Mouse (Mus musculus) intestine, postnatal 0 days (tissue): Measurements from ENCODE around the gene Gpr65. TPM values are rescaled to one million over a fixed set of nuclear protein-coding genes. Genes with fewer than 3 reads are reported as not detected.
A peak's percentile ranks its signal among the peaks of the same experiment; 100 is the strongest.

Source experiments
- ATAC-seq: fragments of 200-750 bp; cut with Nextera tagmentation; 2 replicates; pipeline ENCODE4 v1.8.0; 2017; ENCODE audit warnings: mild to moderate bottlenecking, moderate TSS enrichment, moderate library complexity
- H3K27ac ChIP-seq: fragments of 300-500 bp; sonication (generic); 2 replicates; pipeline ENCODE4 v1.5.1; 2014; ENCODE audit warnings: mild to moderate bottlenecking, low read depth, low read length, moderate library complexity
- H3K27me3 ChIP-seq: fragments of 300-500 bp; sonication (generic); replicated peaks from 2 replicates; pipeline ENCODE4 v1.6.1; 2014; ENCODE audit warnings: low read length, mixed read lengths; ENCODE audit not compliant: control insufficient read depth, insufficient read depth
- H3K36me3 ChIP-seq: fragments of 300-500 bp; sonication (generic); 2 replicates; pipeline ENCODE4 v1.6.1; 2014; ENCODE audit warnings: mild to moderate bottlenecking, moderate library complexity; ENCODE audit not compliant: control insufficient read depth, insufficient read depth
- H3K4me1 ChIP-seq: fragments of 300-500 bp; sonication (generic); replicated peaks from 2 replicates; pipeline ENCODE4 v1.6.1; 2014; ENCODE audit warnings: antibody characterized with exemption, low read length, mixed read lengths; ENCODE audit not compliant: control insufficient read depth, insufficient read depth
- H3K4me2 ChIP-seq: fragments of 300-500 bp; sonication (generic); replicated peaks from 2 replicates; pipeline ENCODE4 v1.6.1; 2014; ENCODE audit warnings: low read depth, mild to moderate bottlenecking, moderate library complexity
- H3K4me3 ChIP-seq: fragments of 300-500 bp; sonication (generic); 2 replicates; pipeline ENCODE4 v1.5.1; 2014; ENCODE audit warnings: low read depth, low read length
- H3K9ac ChIP-seq: fragments of 300-500 bp; sonication (generic); 2 replicates; pipeline ENCODE4 v1.6.1; 2014; ENCODE audit warnings: mild to moderate bottlenecking, low read depth, low read length
- H3K9me3 ChIP-seq: fragments of 300-500 bp; sonication (generic); 2 replicates; pipeline ENCODE4 v1.6.1; 2016; ENCODE audit warnings: mixed run types; ENCODE audit not compliant: control insufficient read depth
- CTCF ChIP-seq: sonication (generic); IDR thresholded peaks from 2 replicates; pipeline ENCODE4 v1.5.1; 2016; ENCODE audit warnings: low read depth, mild to moderate bottlenecking, control low read depth, antibody characterized with exemption, moderate library complexity
- WGBS: fragments of 180-500 bp; shearing (Covaris S2); extraction: QIAGEN DNeasy Blood & Tissue Kit; methylation state at CpG from one replicate; pipeline ENCODE4 v1.1.7; 2014; 5-methylcytosine and 5-hydroxymethylcytosine counted together
- polyA plus RNA-seq: library from polyadenylated mRNA; unstranded; fragments of >200 nt; fragmentation: Nextera tagmentation; extraction: Ambion mirVana; gene quantifications from 2 replicates; pipeline ENCODE4 v1.2.1, GENCODE M21; 2015

The Gpr65 gene
- polyA plus RNA-seq, 1 experiment from 2014 or later, result 2.1 TPM

- Histone ChIP-seq H3K9ac (no peak overlapping the region), H3K36me3 (peaks cover 2% of the 10 kb centered on the region; the same call in 1 of the 2 replicates), H3K9me3 (no peaks in the 10 kb centered on the region), H3K4me3 (no peak overlapping the region), H3K27me3 (no peaks in the 10 kb centered on the region), H3K4me2 (no peak overlapping the region), H3K27ac (no peak overlapping the region), H3K4me1 (no peaks in the 10 kb centered on the region)
- no peak for ATAC-seq
- 30% methylated on average over 4 of the region's 4 CpGs for WGBS
- no peak for TF ChIP-seq CTCF
These were observed 21.6 kb upstream of the Gpr65 start for GRCm38 (mm10) chr12:98246835-98247234.

GRCm38 (mm10) chr12:98249671-98250070 is 18.8 kb upstream of the Gpr65 start:
- ATAC-seq, result no peak
- no peak overlapping the region for H3K4me3 ChIP-seq
- H3K27me3 ChIP-seq, result no peaks in the 10 kb centered on the region
- H3K9ac ChIP-seq, result no peak overlapping the region
- no peaks in the 10 kb centered on the region for H3K9me3 ChIP-seq
- no peaks in the 10 kb centered on the region for H3K4me1 ChIP-seq
- peaks cover 2% of the 10 kb centered on the region; the same call in 1 of the 2 replicates for H3K36me3 ChIP-seq
- no peak overlapping the region for H3K4me2 ChIP-seq
- TF ChIP-seq CTCF, result no peak
- H3K27ac ChIP-seq, result no peak overlapping the region
- WGBS, result 75% methylated on average over 3 of the region's 3 CpGs

- WGBS, result 55% methylated on average over 8 of the region's 8 CpGs
- Histone ChIP-seq H3K9me3 (no peaks in the 10 kb centered on the region), H3K27ac (no peak overlapping the region), H3K36me3 (peaks cover 2% of the 10 kb centered on the region; the same call in 1 of the 2 replicates), H3K4me3 (no peak overlapping the region), H3K9ac (no peak overlapping the region), H3K27me3 (no peaks in the 10 kb centered on the region), H3K4me2 (no peak overlapping the region), H3K4me1 (no peaks in the 10 kb centered on the region)
- ATAC-seq, result no peak
- no peak for TF ChIP-seq CTCF
These were observed 18.1 kb upstream of the Gpr65 start for GRCm38 (mm10) chr12:98250327-98250726.

- 72% methylated on average over 2 of the region's 2 CpGs for WGBS
- H3K27me3 ChIP-seq, result no peaks in the 10 kb centered on the region
- H3K27ac ChIP-seq, result no peak overlapping the region
- ATAC-seq, result no peak
- H3K4me1 ChIP-seq, result no peaks in the 10 kb centered on the region
- H3K4me2 ChIP-seq, result no peak overlapping the region
- peaks cover 2% of the 10 kb centered on the region; the same call in 1 of the 2 replicates for H3K36me3 ChIP-seq
- no peaks in the 10 kb centered on the region for H3K9me3 ChIP-seq
- no peak for TF ChIP-seq CTCF
- no peak overlapping the region for H3K9ac ChIP-seq
- H3K4me3 ChIP-seq, result no peak overlapping the region
These were observed 16.0 kb upstream of the Gpr65 start for GRCm38 (mm10) chr12:98252417-98252816.

DNA sequence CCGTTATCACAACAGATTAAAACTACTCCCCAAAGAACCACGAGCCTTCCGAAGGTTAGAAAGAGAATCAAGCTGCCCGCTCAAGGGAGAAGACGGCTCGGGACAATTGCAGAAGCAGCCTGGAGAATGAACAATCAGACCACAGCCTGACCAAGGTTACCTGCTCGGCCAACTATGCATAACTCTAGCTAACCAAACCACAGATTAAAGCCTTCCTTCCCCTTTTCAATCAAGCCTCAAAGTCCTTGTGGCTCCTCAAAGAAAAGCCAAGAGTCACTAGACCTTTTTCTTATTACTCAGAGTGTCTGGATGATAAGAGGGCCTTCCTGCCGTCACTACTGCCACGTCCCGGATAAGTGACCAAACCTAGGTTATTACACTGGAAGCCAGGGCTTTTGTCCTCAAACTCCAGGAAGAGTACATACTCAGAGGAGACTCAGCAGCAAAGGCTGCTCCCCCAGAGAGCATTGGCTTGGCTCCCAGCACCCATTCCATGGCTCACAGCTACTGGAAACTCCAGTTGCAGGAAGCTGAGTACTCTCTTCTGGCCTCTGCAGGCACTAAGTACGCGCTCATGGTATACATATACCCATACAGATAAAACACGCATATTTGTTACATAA is 13.0 kb upstream of the Gpr65 start:
- no peak for TF ChIP-seq CTCF
- no peaks in the 10 kb centered on the region for H3K9me3 ChIP-seq
- ATAC-seq, result no peak
- WGBS, result 85% methylated on average over 13 of the region's 13 CpGs
- H3K4me3 ChIP-seq, result no peak overlapping the region
- H3K27me3 ChIP-seq, result no peaks in the 10 kb centered on the region
- no peaks in the 10 kb centered on the region for H3K36me3 ChIP-seq
- no peak overlapping the region for H3K4me2 ChIP-seq
- H3K27ac ChIP-seq, result no peak overlapping the region
- H3K9ac ChIP-seq, result no peak overlapping the region
- no peaks in the 10 kb centered on the region for H3K4me1 ChIP-seq

DNA sequence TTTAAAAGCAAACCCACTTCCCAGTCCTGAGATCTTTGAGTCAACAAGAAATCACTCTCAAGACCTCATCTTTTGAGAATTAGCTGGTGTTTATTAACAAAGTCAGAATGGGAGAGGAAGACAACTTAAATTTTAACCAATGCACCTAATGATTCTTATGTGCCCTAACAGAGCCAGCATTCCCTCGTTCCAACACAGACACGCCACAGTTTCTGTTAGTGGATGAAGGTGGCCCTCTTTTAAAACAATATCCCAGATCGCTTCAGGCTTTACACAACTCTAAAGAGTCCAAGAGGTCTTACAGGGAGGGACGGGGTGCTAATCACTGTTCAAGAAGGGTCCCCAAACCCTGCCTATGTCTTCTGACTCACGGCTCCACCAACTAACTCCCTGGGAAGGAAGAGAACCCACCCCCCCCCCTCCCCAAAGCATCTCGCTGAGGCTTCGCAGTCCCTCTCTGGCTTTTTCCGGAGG is 10.0 kb upstream of the Gpr65 start:
- TF ChIP-seq CTCF, result no peak
- no peaks in the 10 kb centered on the region for H3K36me3 ChIP-seq
- H3K9ac ChIP-seq, result peak overlapping the region; percentile 89
- H3K4me2 ChIP-seq, result peak overlapping the region; percentile 88
- 0% methylated on average over 8 of the region's 8 CpGs for WGBS
- ATAC-seq, result 0 out of 2 replicates have a peak, but pooled peaks have one; percentile 6
- H3K4me3 ChIP-seq, result peak overlapping the region; percentile 92
- H3K27me3 ChIP-seq, result no peaks in the 10 kb centered on the region
- no peaks in the 10 kb centered on the region for H3K4me1 ChIP-seq
- H3K27ac ChIP-seq, result peak overlapping the region; percentile 91
- H3K9me3 ChIP-seq, result no peaks in the 10 kb centered on the region
